Mouse (Mus musculus): ENCODE measurements around the gene Zdhhc9. TPM values are rescaled to one million over a fixed set of nuclear protein-coding genes. Genes with fewer than 3 reads are reported as not detected.

Zdhhc9 gene
- total and polyA plus RNA-seq, 3 experiments, result 10.9 to 22.3 (median 17.7) TPM

- no peak for DNase-seq
These were observed 38.3 kb downstream of the Zdhhc9 start for GRCm38 (mm10) chrX:48170368-48170767.

DNA sequence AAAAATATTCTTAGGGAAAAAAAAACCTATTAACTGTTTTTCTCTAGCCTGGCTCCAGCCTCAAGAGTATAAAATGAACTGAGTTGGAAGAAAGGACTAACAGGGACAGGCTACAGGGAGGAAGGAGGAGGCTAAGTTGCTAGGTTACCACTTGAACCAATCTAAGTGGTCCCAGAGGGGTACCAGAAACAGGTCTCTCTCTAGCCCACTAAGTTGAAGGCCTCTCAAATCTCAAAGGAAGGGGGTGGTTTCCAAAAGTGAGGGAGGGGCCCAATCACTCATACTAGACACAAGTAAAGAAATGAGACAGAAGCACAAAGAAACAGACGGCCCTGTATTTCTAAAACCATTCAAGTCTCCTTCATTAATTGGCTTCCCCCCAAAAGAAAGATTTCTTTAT is 38.8 kb downstream of the Zdhhc9 start:
- no peak for DNase-seq

DNA sequence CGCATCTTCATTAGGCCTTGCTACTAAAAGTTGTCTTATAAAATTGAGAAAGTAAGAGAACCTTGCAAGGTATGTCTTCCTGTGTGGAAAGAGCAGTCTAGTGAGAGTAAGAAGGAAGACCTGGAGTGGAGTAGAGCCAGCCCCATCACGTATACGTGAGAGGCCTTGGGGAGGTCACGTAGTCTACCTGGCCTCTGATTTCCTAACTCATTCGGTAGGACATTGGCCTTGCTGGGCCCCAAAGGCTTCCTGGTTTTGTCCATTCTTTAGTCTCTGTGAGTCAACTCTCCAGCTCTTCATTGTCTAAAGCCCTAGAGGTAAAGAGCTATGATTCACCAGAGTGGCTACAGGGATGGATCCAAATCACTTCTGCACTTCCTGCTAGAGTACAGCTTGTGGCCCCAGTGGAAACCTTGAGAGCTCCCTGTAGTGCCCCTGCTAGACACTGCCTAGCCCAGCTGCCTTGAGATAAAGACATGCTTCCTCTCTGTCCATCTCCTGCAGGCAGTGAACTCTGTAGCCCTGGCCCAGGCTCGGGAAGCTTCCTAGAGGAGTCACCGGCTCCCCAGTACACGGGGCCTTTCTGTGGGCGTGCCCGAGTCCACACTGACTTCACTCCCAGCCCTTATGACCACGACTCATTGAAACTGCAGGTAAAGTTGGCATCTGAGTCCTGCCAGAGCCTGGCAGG is 50.3 kb downstream of the Zdhhc9 start:
- no peak for DNase-seq

DNA sequence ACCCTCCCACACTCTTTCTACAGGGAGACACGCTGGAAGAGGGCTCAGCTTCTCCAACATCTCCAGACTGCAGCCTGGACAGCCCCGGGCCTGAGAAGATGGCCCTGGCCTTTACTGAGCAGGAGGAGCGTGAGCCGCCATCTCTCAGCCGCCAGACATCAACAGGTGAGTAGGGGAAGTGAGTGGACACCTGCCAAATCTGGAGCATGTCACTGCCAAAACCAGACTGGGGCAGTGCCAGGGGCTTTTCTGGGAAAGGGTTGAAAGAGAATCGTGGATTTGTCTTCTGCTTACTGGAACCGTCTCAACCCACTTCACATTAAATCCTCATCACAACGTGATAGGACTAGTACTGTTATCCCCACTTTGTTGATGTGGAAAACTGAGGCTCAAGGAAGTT is 51.3 kb downstream of the Zdhhc9 start:
- DNase-seq, result no peak

DNA sequence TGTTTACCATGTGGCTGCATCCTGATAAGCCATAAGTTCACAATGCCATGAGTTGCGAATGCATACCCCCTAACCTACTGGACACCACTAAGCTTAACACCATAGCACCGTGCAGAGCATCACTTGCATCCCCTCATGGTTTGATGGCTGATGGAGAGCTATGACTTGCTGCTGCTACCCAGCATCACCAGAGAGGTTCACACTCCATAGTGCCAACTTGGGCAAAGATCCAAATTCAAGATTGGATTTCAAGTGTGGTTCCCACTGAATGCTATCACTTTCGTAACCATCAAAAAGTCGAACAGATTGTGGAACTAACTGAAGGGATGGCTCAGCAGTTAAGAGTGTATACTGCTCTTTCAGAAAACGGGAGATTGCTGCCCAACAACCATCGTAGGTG is 53.2 kb downstream of the Zdhhc9 start:
- no peak for DNase-seq

GRCm38 (mm10) chrX:48153949-48154348 is 54.7 kb downstream of the Zdhhc9 start:
- no peak for DNase-seq

- DNase-seq, result no peak
These were observed 55.3 kb downstream of the Zdhhc9 start for GRCm38 (mm10) chrX:48153414-48153813.

DNA sequence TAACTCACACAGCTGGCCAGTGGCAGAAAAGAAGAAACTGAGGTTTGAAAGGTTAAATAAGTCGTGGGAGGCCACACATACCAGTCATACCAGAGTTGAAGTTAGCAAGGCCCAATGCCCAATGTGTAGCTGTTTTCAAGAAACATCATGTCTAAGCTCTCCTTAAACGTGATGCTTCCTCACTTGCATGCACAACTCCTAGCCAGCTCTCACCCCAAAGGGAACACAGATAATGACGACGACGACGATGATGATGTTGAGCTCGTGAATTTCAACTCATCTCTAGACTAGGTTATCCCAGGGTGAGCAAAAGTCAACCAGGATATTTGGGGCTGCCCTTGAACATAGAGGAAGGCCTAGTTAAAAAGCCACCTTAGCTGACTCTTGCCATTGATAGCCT is 56.6 kb downstream of the Zdhhc9 start:
- DNase-seq, result no peak

GRCm38 (mm10) chrX:48147741-48148186 is 60.9 kb downstream of the Zdhhc9 start:
- no peak for DNase-seq

DNA sequence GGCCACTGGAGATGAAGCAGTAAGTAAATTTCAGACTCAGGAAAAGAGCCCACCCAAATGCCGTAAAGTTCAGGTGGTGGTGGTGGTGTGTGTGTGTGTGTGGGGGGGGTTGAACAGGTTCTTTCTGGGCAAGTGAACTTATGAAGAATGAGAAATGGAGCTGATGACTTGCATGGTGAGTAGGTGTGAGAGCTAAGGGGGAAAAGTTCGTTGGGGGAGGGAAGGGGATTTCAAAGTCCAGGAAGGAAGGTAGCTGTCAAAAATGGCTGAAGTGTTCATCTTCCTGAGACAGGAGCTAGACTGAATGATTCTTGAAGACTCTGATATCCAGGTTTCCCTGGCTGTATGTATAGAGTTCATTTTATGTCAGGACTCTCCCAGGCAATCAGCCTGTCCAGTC is 61.5 kb downstream of the Zdhhc9 start:
- DNase-seq, result no peak

GRCm38 (mm10) chrX:48146262-48146661 is 62.4 kb downstream of the Zdhhc9 start, which contains the start of gene Sash3:
Gene Sash3, plus strand, starts transcription at chrX:48146436.
- DNase-seq, result no peak

DNA sequence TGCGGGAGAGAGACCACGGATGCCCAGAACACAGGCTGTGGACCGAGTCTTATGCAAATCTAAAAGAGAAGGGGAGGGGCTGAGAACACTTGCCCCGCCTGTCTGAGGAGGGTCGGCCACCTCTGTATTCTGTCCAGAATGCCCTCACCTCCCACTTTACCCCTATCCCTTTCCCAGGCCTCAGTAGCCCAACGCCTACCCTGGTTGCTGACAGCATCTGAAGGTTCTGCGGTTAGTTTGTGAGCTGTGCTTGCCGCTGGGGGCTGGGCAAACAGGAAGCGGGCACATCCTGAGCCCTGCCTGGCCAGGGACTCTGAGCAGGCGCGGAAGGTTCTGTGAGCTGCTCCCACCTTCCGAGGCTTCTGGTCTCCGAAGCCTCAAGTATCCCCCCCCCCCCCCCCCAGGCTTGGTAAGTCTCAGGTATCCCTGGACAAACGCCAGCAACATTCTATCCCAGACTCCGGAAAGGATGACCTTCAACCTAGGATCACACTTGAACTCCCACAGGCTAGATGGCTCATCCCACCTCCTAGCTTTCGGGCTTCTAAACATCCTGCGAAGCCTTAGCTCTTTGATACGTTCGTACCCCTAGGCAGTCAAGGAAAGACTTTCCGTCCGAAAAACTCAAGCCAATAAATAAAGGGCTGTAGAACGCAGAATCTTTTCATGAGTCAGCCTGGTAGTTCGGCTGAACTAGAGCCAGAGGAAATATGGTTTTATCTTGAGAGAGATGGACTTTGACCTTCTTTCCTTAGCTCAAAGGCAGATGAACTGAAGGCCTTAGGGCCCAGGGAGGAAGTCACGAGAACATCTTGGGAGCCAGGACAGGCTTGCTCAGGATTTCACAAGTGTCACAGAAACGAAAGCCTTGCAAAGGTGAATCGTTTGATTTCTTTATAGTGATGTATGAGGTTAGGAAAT is 65.0 kb downstream of the Zdhhc9 start:
- peak; percentile 37 for DNase-seq

- DNase-seq, result no peak
These were observed 67.2 kb downstream of the Zdhhc9 start for GRCm38 (mm10) chrX:48141481-48141880.

DNA sequence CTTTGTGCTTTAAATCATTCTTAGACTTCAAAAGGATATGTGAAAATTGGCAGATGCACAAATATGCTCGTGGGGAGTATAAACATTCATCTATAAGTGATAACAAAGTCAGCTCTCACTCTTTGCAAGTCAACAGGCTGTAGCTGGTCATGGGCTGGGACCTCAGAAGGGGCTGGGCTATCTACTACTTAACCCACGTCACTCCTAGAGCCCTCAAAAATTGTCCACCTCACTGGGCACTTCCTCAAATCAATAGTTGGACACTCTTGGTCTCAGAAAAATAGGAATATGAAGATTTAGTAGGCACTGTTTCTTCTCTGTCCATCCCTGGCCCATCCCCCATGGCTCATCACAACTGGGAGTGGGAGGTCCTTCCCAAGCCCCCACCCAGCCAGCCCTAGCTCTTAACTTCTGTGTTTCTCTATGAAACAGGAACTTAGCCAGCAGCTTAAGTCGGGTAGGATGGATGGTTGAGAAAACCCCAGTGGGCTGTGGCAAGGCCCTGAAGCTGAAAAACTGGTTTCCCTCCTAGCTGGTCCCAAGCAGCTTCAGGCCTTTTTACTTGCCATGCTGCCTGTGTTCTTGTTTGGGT is 68.3 kb downstream of the Zdhhc9 start:
- DNase-seq, result no peak

- DNase-seq, result no peak
These were observed 69.1 kb downstream of the Zdhhc9 start for GRCm38 (mm10) chrX:48139368-48140285.

GRCm38 (mm10) chrX:48138539-48139275 is 70.0 kb downstream of the Zdhhc9 start:
- no peak for DNase-seq

GRCm38 (mm10) chrX:48138011-48138410 is 70.7 kb downstream of the Zdhhc9 start:
- no peak for DNase-seq

- no peak for DNase-seq
These were observed 71.7 kb downstream of the Zdhhc9 start for GRCm38 (mm10) chrX:48136935-48137334.

- no peak for DNase-seq
These were observed 79.5 kb downstream of the Zdhhc9 start for GRCm38 (mm10) chrX:48129167-48129566.

DNA sequence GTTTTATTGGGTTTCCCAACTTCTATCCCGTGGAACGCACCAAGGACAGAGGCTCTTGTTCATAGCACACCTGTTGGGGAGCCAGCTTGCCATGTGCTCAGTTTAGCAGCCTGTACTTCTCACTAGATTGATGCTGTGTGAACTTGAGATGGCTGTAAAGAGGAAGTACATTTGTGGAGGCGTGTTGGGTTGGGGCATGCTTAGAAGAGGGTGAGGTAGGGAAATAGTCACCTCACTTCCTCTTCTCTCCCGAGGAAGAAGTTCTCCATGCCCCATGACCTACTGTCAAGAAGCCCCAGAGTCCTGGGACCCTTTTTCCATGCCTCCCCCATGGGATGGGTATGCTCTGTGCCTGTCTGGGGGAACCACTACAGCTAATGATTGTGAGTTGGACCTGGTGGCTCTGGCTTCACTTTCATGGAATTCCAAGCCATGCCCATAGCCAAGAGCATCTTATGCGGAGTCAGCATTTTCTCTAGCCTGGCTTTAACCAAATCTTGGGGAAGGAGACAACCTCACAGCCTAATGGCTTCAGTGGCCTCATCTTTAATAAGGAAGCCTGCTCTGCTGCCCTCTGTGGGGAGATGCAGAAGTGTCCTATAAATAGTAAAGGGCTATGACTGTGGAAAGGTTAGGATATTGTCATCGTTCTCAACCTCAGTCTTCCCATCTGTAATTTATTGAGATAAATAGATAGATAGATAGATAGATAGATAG is 81.0 kb downstream of the Zdhhc9 start:
- no peak for DNase-seq
